ENCODE assay signal across 22 mouse cellular contexts in genomic region chr19:58015741-58016140, GRCm38 (mm10).
A peak's percentile ranks its signal among the peaks of the same experiment; 100 is the strongest.
DNase-seq lines count a peak whose midpoint lies in the region; ATAC-seq and TF ChIP-seq lines count a peak whose summit lies in the region.
"Had no signal": no experiment of that assay in that cellular context is flagged by ENCODE, and none has a peak within 500 bp of the region (broad histone marks: within the 10 kb centered on the region; RNA-seq: fewer than 3 reads in every experiment).

No protein-coding gene starts in this region.

- peak overlapping the region; percentile 16; the same call in 1 of the 2 replicates for H3K27ac ChIP-seq in gastrocnemius, adult 2 months
- no peak overlapping the region for H3K27ac ChIP-seq in kidney, embryonic 14.5 days (ENCODE audit: low read depth, low read length)
- H3K27ac ChIP-seq in brown adipose tissue, adult 24 weeks (replicated peaks; ENCODE audit: low read depth, low read length), result peak overlapping the region; percentile 88
- H3K27ac ChIP-seq: embryonic facial prominence, embryonic 12.5 days; forebrain, embryonic 12.5 days; hindbrain, embryonic 15.5 days had no signal

- H3K36me3 ChIP-seq in kidney, embryonic 14.5 days (ENCODE audit: control insufficient read depth, insufficient read depth, low read length), result no peaks in the 10 kb centered on the region
- H3K36me3 ChIP-seq: embryonic facial prominence, embryonic 12.5 days; forebrain, embryonic 12.5 days; heart, embryonic 12.5 days; hindbrain, embryonic 15.5 days had no signal

- H3K4me3 ChIP-seq in gastrocnemius, adult 2 months, result no peak overlapping the region
- H3K4me3 ChIP-seq in kidney, embryonic 14.5 days (ENCODE audit: low read length), result no peak overlapping the region
- no peak overlapping the region for H3K4me3 ChIP-seq in brown adipose tissue, adult 24 weeks (ENCODE audit: insufficient read depth, low read depth, low read length)
- H3K4me3 ChIP-seq: embryonic facial prominence, embryonic 12.5 days; forebrain, embryonic 12.5 days; heart, embryonic 12.5 days; hindbrain, embryonic 15.5 days had no signal

- H3K9me3 ChIP-seq in kidney, embryonic 14.5 days (ENCODE audit: control insufficient read depth, low read length), result no peaks in the 10 kb centered on the region
- H3K9me3 ChIP-seq: embryonic facial prominence, embryonic 12.5 days; forebrain, embryonic 12.5 days; heart, embryonic 12.5 days; hindbrain, embryonic 15.5 days had no signal

- no peak overlapping the region for H3K9ac ChIP-seq in kidney, embryonic 14.5 days (ENCODE audit: low read depth, low read length)
- H3K9ac ChIP-seq: embryonic facial prominence, embryonic 12.5 days; forebrain, embryonic 12.5 days; heart, embryonic 12.5 days; hindbrain, embryonic 15.5 days had no signal

- no peak overlapping the region for H3K4me2 ChIP-seq in kidney, embryonic 14.5 days (replicated peaks; ENCODE audit: low read depth, low read length)
- H3K4me2 ChIP-seq: embryonic facial prominence, embryonic 12.5 days; forebrain, embryonic 12.5 days; heart, embryonic 12.5 days; hindbrain, embryonic 15.5 days had no signal

- 92% methylated on average over 6 of the region's 6 CpGs for WGBS in kidney, embryonic 14.5 days

- H3K27me3 ChIP-seq in kidney, embryonic 14.5 days (ENCODE audit: control insufficient read depth, insufficient read depth, low read length), result no peaks in the 10 kb centered on the region
- H3K27me3 ChIP-seq: CH12.LX; embryonic facial prominence, embryonic 12.5 days; forebrain, embryonic 12.5 days; heart, embryonic 12.5 days; hindbrain, embryonic 15.5 days; Patski had no signal

- no peak for TF ChIP-seq CTCF in gastrocnemius, adult 2 months (IDR thresholded peaks at IDR 0.05)

- no peak for ATAC-seq in kidney, embryonic 14.5 days (ENCODE audit: low FRiP score, low TSS enrichment)
- ATAC-seq: activated CD4-positive, CD25-positive, alpha-beta regulatory T cell, adult 4 months; forebrain, embryonic 16.5 days; intestine, embryonic 16.5 days; Patski had no signal

- H3K4me1 ChIP-seq in kidney, embryonic 14.5 days (ENCODE audit: control insufficient read depth, insufficient read depth, low read length), result no peaks in the 10 kb centered on the region
- H3K4me1 ChIP-seq in brown adipose tissue, adult 24 weeks (ENCODE audit: control insufficient read depth, insufficient read depth, insufficient read length, low read length), result no peaks in the 10 kb centered on the region; the same call in 1 of the 2 replicates
- H3K4me1 ChIP-seq: embryonic facial prominence, embryonic 12.5 days; hindbrain, embryonic 15.5 days had no signal

- intact Hi-C loops in gastrocnemius, adult 2 months (cut with DNase I), result no loop called here
- intact Hi-C loops in gastrocnemius, postnatal 36 days (cut with DNase I), result no loop called here

- no peak for DNase-seq in gastrocnemius, adult 2 months
- DNase-seq in gastrocnemius, postnatal 36 days, result no peak
- DNase-seq in kidney, adult 18-20 months, result peak; percentile 0
- DNase-seq in left cerebral cortex, adult 18-20 months (ENCODE audit: low spot score in 2 of 2), result no peak
- DNase-seq: adrenal gland, adult 8-10 months; adrenal gland, postnatal 36 days; cerebellum, adult 11 months; cerebellum, adult 8-10 months; cerebellum, postnatal 14 days; embryo, embryonic 11 days; heart, postnatal 36 days had no signal
